Mouse (Mus musculus): ENCODE measurements around the gene Sco1. TPM values are rescaled to one million over a fixed set of nuclear protein-coding genes. Genes with fewer than 3 reads are reported as not detected.
"Not testable (repeated sequence)": the region's sequence is repeated elsewhere in the genome, so short reads cannot be mapped to it uniquely, and the experiment has no call there.

Gene Sco1
- total RNA-seq (2022), result 10 to 100 TPM; 20.1 to 26.5 (median 21.6) TPM

GRCm38 (mm10) chr11:67052321-67052952 is at the start of gene Sco1, which contains the start of gene Adprm:
Sco1 (plus strand) TSS chr11:67052670.
Adprm (minus strand) TSS chr11:67052594.
- DNase-seq, result peak; percentile 89

- DNase-seq, result no peak
Observed at GRCm38 (mm10) chr11:67002911-67003310, 49.6 kb upstream of the Sco1 start.

GRCm38 (mm10) chr11:67007961-67008360 is 44.5 kb upstream of the Sco1 start:
- DNase-seq, result no peak

GRCm38 (mm10) chr11:67008528-67008927 is 43.9 kb upstream of the Sco1 start:
- no peak for DNase-seq

GRCm38 (mm10) chr11:67010430-67010829 is 42.0 kb upstream of the Sco1 start:
- no peak for DNase-seq

GRCm38 (mm10) chr11:67011635-67012034 is 40.8 kb upstream of the Sco1 start:
- DNase-seq, result no peak

GRCm38 (mm10) chr11:67017801-67018591 is 34.5 kb upstream of the Sco1 start:
- no peak for DNase-seq

GRCm38 (mm10) chr11:67019711-67020475 is 32.6 kb upstream of the Sco1 start:
- no peak for DNase-seq

- peak; percentile 36 for DNase-seq
Observed at GRCm38 (mm10) chr11:67020948-67021347, 31.5 kb upstream of the Sco1 start.

- DNase-seq, result no peak
Observed at GRCm38 (mm10) chr11:67022354-67023115, 29.9 kb upstream of the Sco1 start.

- DNase-seq, result not testable (repeated sequence)
Observed at GRCm38 (mm10) chr11:67023191-67023590, 29.3 kb upstream of the Sco1 start.

GRCm38 (mm10) chr11:67023802-67024340 is 28.6 kb upstream of the Sco1 start:
- DNase-seq, result no peak

GRCm38 (mm10) chr11:67024867-67025477 is 27.5 kb upstream of the Sco1 start, which contains the start of gene Tmem220:
Tmem220 (plus strand) TSS chr11:67025154.
- peak; percentile 89 for DNase-seq

- peak; percentile 35 for DNase-seq
Observed at GRCm38 (mm10) chr11:67030904-67031602, 21.4 kb upstream of the Sco1 start.

- no peak for DNase-seq
Observed at GRCm38 (mm10) chr11:67031603-67031915, 20.9 kb upstream of the Sco1 start.

GRCm38 (mm10) chr11:67034775-67035485 is 17.5 kb upstream of the Sco1 start:
- no peak for DNase-seq

- no peak for DNase-seq
Observed at GRCm38 (mm10) chr11:67036229-67036628, 16.2 kb upstream of the Sco1 start.

GRCm38 (mm10) chr11:67036892-67037291 is 15.6 kb upstream of the Sco1 start:
- no peak for DNase-seq

GRCm38 (mm10) chr11:67039799-67040198 is 12.7 kb upstream of the Sco1 start:
- DNase-seq, result no peak

GRCm38 (mm10) chr11:67040483-67040882 is 12.0 kb upstream of the Sco1 start:
- no peak for DNase-seq
